In genomic region chr8:64732596-64732995, GRCm38 (mm10) we compare ENCODE assay signal across 9 mouse cellular contexts. TPM values are rescaled to one million over a fixed set of nuclear protein-coding genes. Genes with fewer than 3 reads are reported as not detected.
DNase-seq lines count a peak whose midpoint lies in the region; ATAC-seq and TF ChIP-seq lines count a peak whose summit lies in the region.
"Had no signal": no experiment of that assay in that cellular context is flagged by ENCODE, and none has a peak within 500 bp of the region (broad histone marks: within the 10 kb centered on the region; RNA-seq: fewer than 3 reads in every experiment).

No protein-coding gene starts in this region.

- peak overlapping the region; percentile 84 for H3K4me3 ChIP-seq in kidney, adult 2 months (ENCODE audit: insufficient read depth, low read depth, low read length)
- peak overlapping the region; percentile 88 for H3K4me3 ChIP-seq in hindbrain, embryonic 15.5 days
- peak overlapping the region; percentile 81 for H3K4me3 ChIP-seq in midbrain, embryonic 15.5 days

- H3K27me3 ChIP-seq in kidney, adult 2 months (replicated peaks; ENCODE audit: control insufficient read depth, insufficient read depth, low read length): no peaks in the 10 kb centered on the region
- H3K27me3 ChIP-seq in hindbrain, embryonic 15.5 days: no peaks in the 10 kb centered on the region
- H3K27me3 ChIP-seq in midbrain, embryonic 15.5 days (replicated peaks): no peaks in the 10 kb centered on the region
- H3K27me3 ChIP-seq: Patski had no signal

- no peak for TF ChIP-seq CTCF in kidney, adult 2 months (conservative IDR thresholded peaks at IDR 0.05; ENCODE audit: insufficient read depth, insufficient read length, low read depth, low read length)
- no peak for TF ChIP-seq CTCF in brain, embryonic 14.5 days (IDR thresholded peaks at IDR 0.05; ENCODE audit: borderline replicate concordance, extremely low read depth, insufficient read depth, insufficient read length)

- DNase-seq in kidney, adult 2 months: no peak
- no peak for DNase-seq in kidney, postnatal 4 days
- DNase-seq in brain, embryonic 14.5 days (ENCODE audit: low read depth): peak; percentile 10
- DNase-seq in adrenal gland, adult 8-10 months: no peak
- no peak for DNase-seq in layer of hippocampus, adult 9-10 months (ENCODE audit: low spot score)
- no peak for DNase-seq in kidney, postnatal 14 days

- no peaks in the 10 kb centered on the region for H3K36me3 ChIP-seq in kidney, adult 2 months (ENCODE audit: control insufficient read depth, insufficient read depth, low read length)
- H3K36me3 ChIP-seq in hindbrain, embryonic 15.5 days: peaks cover 15% of the 10 kb centered on the region
- H3K36me3 ChIP-seq in midbrain, embryonic 15.5 days (replicated peaks): peaks cover 5% of the 10 kb centered on the region; the same call in 1 of the 2 replicates

- 7% methylated on average over 9 of the region's 9 CpGs for WGBS in kidney, adult 2 months
- WGBS in hindbrain, embryonic 15.5 days: 9% methylated on average over 9 of the region's 9 CpGs
- WGBS in midbrain, embryonic 15.5 days: 8% methylated on average over 9 of the region's 9 CpGs

- H3K27ac ChIP-seq in kidney, adult 2 months (ENCODE audit: insufficient read depth, low read depth, low read length): no peak overlapping the region
- H3K27ac ChIP-seq in hindbrain, embryonic 15.5 days (replicated peaks): peak overlapping the region; percentile 97
- peak overlapping the region; percentile 92 for H3K27ac ChIP-seq in midbrain, embryonic 15.5 days

- peak overlapping the region; percentile 76 for H3K9ac ChIP-seq in hindbrain, embryonic 15.5 days
- H3K9ac ChIP-seq in midbrain, embryonic 15.5 days: peak overlapping the region; percentile 75

- peaks cover 5% of the 10 kb centered on the region; the same call in 1 of the 2 replicates for H3K4me1 ChIP-seq in kidney, adult 2 months (ENCODE audit: control insufficient read depth, insufficient read depth, low read length)
- peaks cover 55% of the 10 kb centered on the region for H3K4me1 ChIP-seq in hindbrain, embryonic 15.5 days (replicated peaks)
- H3K4me1 ChIP-seq in midbrain, embryonic 15.5 days: peaks cover 50% of the 10 kb centered on the region

- no peak for ATAC-seq in hindbrain, embryonic 15.5 days (ENCODE audit: low FRiP score, low read depth)
- ATAC-seq in midbrain, embryonic 15.5 days (replicated peaks): no peak

- TF ChIP-seq POLR2A in kidney, adult 2 months (IDR thresholded peaks at IDR 0.05; ENCODE audit: low read depth, low read length): no peak
- no peak for TF ChIP-seq POLR2A in brain, embryonic 14.5 days (IDR thresholded peaks at IDR 0.05; ENCODE audit: borderline replicate concordance, extremely low read depth, insufficient read depth, insufficient read length, poor library complexity, severe bottlenecking)

- no peaks in the 10 kb centered on the region for H3K9me3 ChIP-seq in hindbrain, embryonic 15.5 days
- H3K9me3 ChIP-seq in midbrain, embryonic 15.5 days: no peaks in the 10 kb centered on the region

- peak overlapping the region; percentile 72 for H3K4me2 ChIP-seq in hindbrain, embryonic 15.5 days
- peak overlapping the region; percentile 51 for H3K4me2 ChIP-seq in midbrain, embryonic 15.5 days

RNA-seq across cellular contexts. Expression of gene Msmo1, which starts 1.0 kb away (rescaled TPM):
- 15.8 and 15.9 TPM in 2 replicates for polyA plus RNA-seq in kidney, adult 2 months (2012; rRNA removed)
- polyA plus RNA-seq in brain, embryonic 14.5 days (2012; rRNA removed): 88.1 and 93.4 TPM in 2 replicates
- polyA plus RNA-seq in hindbrain, embryonic 15.5 days (2015; fragmentation: Nextera tagmentation; extraction: Ambion mirVana): 158 and 161 TPM in 2 replicates
- 153 and 156 TPM in 2 replicates for polyA plus RNA-seq in midbrain, embryonic 15.5 days (2015; fragmentation: Nextera tagmentation; extraction: Ambion mirVana)
- 100 to 1,000 TPM; 191 to 284 (median 277) TPM for total RNA-seq in adrenal gland, adult 8-10 months (2022)

RNA-seq across cellular contexts. Expression of gene Cpe, which starts 39.7 kb away (rescaled TPM):
- polyA plus RNA-seq in kidney, adult 2 months (2012; rRNA removed): 15.8 and 18.5 TPM in 2 replicates
- 200 and 339 TPM in 2 replicates for polyA plus RNA-seq in brain, embryonic 14.5 days (2012; rRNA removed)
- 709 and 723 TPM in 2 replicates for polyA plus RNA-seq in hindbrain, embryonic 15.5 days (2015; fragmentation: Nextera tagmentation; extraction: Ambion mirVana)
- 862 and 895 TPM in 2 replicates for polyA plus RNA-seq in midbrain, embryonic 15.5 days (2015; fragmentation: Nextera tagmentation; extraction: Ambion mirVana)
- total RNA-seq in adrenal gland, adult 8-10 months (2022): 1,000 to 10,000 TPM in 2 of 4 experiments, 100 to 1,000 TPM in 2; 953 to 1,190 (median 1,047) TPM

Comparison
In these comparisons a context has a peak if more than half of its experiments do, and no peak if none do; other contexts are left out.
1. RNA of gene Cpe, which starts 39.7 kb away (polyA plus RNA-seq): 862 to 895 TPM in midbrain, embryonic 15.5 days, 709 to 723 TPM in hindbrain, embryonic 15.5 days and 200 to 339 TPM in brain, embryonic 14.5 days; 15.8 to 18.5 TPM in kidney, adult 2 months; every median in the first group is over 10 times any median in the second.
2. Peak in every context shown above with its lines, with median percentiles within 50 percentile points of each other: H3K4me3 ChIP-seq.